Mouse (Mus musculus) cerebellum, adult 9-11 months (tissue): ENCODE measurements around the gene P2rx6.
"Not testable (repeated sequence)": the region's sequence is repeated elsewhere in the genome, so short reads cannot be mapped to it uniquely, and the experiment has no call there.

Experiments
- DNase-seq: peaks from one replicate; pipeline ENCODE4 v3.0.0; 2022

P2rx6 gene

GRCm38 (mm10) chr16:17561751-17562208 lies at the start of gene P2rx6:
P2rx6 (plus strand) TSS chr16:17561885.
- DNase-seq, result no peak

DNA sequence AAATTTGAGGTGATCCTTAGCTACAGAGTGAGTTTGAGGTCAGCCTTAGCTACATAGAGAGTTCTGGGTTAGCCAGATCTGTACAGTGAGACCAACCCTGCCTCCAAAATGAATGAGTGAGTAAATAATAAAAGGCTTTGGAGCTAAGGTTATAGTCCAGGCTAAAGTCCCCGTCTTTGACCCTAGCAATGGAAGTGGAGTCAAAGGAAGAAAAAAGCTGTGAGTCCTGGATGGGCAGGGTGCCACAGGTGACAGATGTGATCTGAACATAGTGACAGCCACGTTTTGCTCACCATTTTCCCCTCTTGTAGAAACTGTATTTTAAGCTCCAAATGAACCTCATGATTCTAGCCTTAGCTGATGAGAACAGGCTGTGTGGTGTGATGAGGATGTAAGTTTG lies 42.8 kb upstream of the P2rx6 start:
- DNase-seq, result no peak

DNA sequence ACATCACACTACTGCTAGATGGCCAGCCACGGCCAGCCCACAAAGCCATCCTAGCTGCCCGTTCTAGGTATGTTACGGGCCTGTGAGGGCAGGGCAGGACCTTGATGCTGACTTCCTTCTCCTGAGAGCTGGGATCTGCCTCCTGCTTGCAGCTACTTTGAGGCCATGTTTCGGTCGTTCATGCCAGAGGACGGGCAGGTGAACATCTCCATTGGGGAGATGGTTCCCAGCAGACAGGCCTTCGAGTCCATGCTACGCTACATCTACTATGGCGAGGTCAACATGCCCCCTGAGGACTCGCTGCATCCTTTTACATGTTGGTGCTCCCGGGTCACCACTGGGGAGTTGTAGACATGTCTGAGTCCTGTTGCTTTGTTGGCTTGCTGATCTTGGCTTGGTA lies 37.5 kb upstream of the P2rx6 start:
- no peak for DNase-seq

DNA sequence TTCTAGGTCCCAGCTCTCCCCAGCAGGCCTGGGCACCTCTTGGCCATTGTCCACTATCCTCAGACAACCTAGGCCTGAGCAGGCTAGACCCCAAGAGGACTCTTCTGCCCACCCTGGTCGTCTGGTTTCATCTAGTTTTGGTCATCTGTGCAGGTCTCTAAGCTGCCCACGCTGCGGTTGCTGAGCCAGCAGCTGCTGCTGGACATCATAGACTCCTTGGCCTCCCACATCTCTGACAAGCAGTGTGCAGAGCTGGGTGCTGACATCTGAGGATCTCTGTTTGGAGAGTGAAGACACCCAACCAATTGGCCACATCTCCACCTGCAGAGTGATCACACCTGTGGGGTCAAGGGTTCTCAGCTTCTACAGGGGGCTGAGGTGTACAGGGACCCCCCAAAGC lies 36.2 kb upstream of the P2rx6 start:
- no peak for DNase-seq

DNA sequence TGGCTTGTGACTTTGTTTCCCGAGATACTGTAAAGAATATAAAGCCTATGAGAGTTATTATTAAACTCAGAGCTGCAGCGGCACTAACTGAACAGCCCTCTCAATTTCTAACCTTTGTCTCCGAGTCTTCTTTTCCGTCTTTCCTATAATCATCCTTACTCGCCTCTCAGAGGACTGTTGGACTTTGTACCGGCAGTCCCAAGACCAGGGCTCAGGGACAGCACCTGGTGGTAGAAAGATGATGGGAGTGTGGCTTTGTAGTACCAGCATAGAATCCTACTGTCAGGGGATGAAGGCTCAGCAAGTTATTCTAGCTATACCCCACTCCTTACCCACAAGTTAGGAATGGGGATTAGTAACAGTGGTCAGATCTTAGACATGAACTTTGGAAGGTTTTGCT lies 35.5 kb upstream of the P2rx6 start:
- DNase-seq, result no peak

GRCm38 (mm10) chr16:17527606-17528005 lies 34.1 kb upstream of the P2rx6 start:
- DNase-seq, result no peak

DNA sequence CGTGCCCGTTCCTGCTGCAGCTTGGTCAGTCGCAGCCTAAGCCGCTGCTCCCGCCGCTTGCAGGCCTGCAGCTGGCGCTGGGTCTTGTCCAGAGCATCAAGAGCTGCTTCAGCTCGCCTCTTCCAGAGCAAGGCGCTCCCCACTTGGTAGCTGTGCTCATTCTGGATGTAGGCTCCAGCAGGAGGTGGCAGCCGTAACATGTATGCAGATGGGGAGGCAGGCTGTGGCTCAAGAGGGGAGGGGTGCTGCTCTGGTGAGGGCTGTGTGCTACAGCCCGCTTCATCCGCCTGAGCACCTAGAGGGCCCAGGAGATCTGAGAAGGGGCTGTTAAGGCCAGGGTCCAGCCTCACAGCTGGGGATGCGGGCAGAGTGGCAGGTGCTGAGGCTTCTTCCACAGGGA lies 33.4 kb upstream of the P2rx6 start:
- DNase-seq, result no peak

DNA sequence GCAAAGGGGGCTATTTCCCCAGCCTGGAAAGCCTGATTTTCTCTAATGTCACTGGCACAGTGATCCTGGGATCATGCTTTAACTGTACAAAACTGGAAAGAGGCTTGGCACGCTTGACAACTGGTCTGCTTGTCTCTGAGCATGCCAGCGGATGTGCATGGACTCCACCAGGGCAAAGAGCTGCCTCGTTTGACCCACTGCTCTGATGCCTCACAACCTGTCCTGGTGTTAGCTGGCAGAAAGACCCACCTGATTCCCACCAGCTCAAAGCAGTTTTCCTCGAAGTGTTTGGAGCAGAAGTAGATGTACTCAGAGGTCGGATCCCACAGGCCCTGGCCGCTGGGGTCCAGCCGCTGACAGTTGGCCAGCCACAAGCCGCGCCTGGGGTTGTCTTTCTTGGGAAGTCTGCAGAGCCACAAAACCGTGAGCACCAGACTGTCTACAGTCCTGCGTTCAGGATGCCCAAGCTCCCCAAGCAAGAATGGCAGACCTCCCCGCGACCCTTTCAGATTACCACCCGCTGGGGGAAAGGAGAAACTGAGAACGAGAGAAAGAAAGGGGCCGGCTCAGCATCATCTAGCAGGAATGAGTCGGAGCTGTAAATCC lies 31.6 kb upstream of the P2rx6 start:
- peak; percentile 61 for DNase-seq

- peak; percentile 95 for DNase-seq
Observed at GRCm38 (mm10) chr16:17530640-17531288, 30.9 kb upstream of the P2rx6 start, which contains the start of gene Thap7. Thap7 (minus strand) TSS chr16:17531136.

DNA sequence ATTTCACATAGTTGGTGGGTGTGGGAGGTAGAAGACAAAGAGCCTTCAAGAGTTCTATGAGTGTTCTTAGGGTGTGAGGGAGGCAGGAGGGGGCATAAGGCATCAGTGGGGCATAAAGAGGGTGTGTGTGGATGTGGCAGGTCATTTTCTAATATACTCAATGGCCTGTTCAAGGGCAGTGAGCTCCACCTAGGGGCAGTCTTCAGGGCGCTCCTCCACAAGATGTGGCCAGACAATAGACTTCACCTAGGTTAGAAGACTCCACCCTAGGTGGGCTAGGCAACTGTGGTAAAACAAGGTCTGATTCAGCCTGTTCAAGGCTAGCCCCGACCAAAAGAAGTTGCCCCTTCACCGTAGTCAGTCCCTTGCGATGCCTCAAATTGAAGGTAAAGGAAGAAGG lies 29.4 kb upstream of the P2rx6 start:
- DNase-seq, result no peak

GRCm38 (mm10) chr16:17532676-17533329 lies 28.9 kb upstream of the P2rx6 start:
- DNase-seq, result no peak

- no peak for DNase-seq
Observed at GRCm38 (mm10) chr16:17536584-17536983, 25.1 kb upstream of the P2rx6 start.

DNA sequence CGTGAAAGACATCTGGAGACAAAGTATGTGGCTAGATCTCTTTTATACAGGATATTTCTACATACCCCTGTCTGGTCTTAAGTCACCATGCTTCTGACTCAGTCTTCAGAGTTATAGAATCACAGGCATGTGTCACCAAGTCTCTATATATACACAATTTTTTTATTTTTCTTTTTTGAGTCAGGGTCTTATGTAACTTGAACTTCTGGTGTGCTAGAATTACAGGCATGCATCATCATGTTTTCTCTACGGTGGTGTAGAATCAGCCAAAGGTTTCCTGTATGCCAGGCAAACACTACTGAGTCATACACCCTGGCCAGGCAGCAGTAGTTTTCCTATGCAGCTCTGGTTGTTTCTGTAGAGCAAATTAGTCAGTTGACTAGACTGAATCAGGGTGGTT lies 19.1 kb upstream of the P2rx6 start:
- DNase-seq, result no peak

DNA sequence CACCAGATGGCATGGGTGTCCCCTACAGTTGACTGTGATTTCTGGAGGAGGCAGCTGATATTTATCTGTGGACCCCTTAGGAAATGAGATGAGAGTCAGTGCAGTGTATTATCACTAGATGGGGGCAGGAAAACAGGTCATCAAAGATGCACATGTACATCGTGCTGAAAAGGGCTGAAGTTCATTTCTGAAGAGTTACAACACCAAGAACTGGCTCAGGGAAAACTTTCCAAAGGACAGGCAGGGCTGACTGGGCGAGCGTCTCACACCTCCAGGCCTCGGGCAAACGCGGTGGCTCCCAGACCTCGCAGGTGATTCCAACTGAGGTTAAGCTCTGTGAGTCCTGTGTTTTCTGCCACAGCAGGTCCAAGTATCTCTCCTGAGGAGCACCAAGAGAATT lies 8.8 kb upstream of the P2rx6 start:
- no peak for DNase-seq

GRCm38 (mm10) chr16:17553910-17554685 lies 7.6 kb upstream of the P2rx6 start:
- no peak for DNase-seq

DNA sequence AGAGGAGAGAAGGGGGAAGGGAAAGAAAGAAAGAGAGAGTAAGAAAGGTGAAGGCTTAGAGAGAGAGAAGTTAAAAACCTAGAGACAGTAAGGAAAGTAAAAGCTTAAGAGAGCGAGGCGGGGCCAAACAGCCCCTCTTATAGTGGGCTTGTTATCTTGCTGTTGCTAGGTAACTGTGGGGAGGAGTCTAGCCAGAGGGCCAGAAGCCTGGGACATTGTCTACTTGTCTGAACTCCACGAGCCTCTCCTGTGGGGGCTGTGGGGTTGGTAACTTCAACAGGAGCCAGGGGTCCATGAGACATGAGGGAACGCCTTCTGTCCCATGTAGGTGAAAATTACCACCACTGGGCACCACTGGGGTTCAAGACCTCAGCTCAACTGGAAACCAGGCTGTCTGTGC lies 7.0 kb upstream of the P2rx6 start:
- not testable (repeated sequence) for DNase-seq

DNA sequence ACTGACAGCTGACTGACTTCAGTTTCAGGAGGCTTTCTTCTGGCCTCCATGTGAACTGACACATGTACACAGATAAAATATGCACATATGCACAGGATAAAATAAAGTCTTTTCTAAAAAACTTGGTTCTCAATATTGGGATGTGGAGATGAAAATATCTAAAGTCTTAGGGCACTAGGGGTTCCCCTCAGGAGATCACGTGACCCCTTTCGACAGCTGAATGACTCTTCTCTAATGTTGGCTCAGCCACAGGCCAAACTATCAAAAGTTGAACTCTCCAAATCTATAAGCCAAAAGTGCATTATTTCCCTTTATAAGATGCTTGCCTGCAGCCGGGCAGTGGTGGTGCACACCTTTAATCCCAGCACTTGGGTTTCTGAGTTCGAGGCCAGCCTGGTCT lies 5.5 kb upstream of the P2rx6 start:
- DNase-seq, result no peak

- no peak for DNase-seq
Observed at GRCm38 (mm10) chr16:17556907-17557306, 4.8 kb upstream of the P2rx6 start.

DNA sequence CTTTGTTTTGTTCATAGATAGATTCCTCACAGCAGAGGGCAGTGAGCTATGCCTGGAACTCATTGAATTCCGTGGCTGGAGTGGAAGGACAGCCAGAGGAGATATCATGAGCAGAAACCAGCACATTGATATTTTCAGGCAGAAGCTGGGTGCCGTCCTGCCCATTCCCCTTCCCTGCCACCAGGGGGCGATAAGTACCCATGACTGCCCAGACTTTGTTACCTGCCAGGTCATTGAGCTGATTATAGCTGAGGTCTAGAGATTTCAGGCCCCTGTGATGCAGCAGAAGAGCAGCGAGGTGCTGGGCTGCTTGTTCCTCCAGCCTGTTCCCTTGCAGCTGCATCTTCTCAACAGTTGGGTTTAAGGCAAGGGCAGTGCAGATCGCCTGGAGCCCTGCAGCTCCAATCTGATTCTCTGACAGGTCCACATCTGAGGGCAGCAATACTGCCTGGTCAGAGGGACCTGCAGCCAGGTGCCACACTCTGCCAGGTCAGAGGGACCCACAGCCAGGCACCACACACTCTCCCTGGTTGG lies 3.7 kb upstream of the P2rx6 start:
- DNase-seq, result peak; percentile 71

DNA sequence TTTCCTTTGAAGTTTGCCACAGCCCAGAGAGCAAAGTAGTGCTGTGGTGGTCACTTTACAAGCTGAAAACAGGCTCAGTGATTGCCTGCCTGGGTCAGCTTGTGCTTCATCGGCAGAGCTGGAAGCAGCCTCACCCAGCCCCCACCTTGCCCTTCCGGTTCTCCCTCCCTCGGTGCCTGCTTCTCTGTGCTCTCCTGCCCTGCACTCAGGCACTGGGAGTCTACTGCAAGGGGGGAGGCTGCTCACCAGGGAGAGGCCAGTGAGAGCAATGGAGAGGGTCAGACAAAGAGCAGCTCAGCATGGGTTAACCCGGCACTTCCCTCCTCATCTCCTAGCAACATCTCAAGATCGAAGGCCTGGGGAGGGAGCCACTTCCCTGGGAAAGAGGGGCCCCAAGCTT lies 2.9 kb upstream of the P2rx6 start:
- no peak for DNase-seq

- no peak for DNase-seq
Observed at GRCm38 (mm10) chr16:17559396-17560027, 2.2 kb upstream of the P2rx6 start.

DNA sequence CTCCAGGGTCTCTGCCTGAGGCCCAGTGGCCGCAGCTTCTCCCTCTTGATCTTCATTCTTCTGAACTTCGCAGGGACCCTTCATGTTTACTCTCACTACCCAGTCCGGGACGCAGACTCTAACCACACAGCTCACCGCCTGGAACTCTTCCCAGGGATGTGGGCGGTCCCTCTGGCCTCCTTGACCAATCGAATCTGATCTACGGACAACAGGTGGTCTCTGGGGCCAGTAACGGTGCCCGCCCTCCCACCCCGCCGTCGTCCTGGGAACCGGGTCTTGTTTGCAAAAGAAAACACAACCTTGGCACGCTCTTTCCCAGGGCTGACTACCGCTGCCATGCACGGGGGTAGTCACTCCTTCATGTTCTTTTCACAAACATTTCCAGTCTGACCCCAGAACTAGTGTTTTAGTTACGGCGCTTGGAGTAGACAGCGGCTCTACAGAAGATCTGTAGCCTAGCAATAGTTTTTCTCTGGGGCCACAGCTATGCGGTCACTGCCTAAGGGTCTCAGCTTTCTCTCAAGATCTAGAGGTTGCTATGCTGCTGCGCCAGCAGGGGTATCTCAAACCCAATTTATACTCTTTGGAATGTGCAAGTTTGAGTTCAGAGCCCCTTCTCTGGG lies 446 bp upstream of the P2rx6 start, which contains the start of gene Lrrc74b:
Lrrc74b (minus strand) TSS at position 120 of the 623 bp plus-strand sequence.
- DNase-seq, result no peak
